Mouse (Mus musculus) heart, embryonic 14.5 days (tissue): ENCODE measurements around the gene Mapkapk3. TPM values are rescaled to one million over a fixed set of nuclear protein-coding genes. Genes with fewer than 3 reads are reported as not detected.

Experiments used
- ATAC-seq: fragments of 200-750 bp; cut with Nextera tagmentation; 2 replicates; pipeline ENCODE4 v1.8.0; 2017; ENCODE audit warnings: low read depth, moderate TSS enrichment; ENCODE audit not compliant: insufficient number of reproducible peaks, insufficient read depth, low FRiP score
- H3K27ac ChIP-seq, 2 experiments: fragments of 200-500 bp in 1 of 2; fragments of 300-500 bp in 1 of 2; sonication (generic) in 1 of 2; replicated peaks in 1 of 2; 2 replicates each; pipeline ENCODE4 v1.5.1; 2012 to 2014; ENCODE audit warnings: low read depth in 2 of 2, low read length in 2 of 2, control low read depth in 1 of 2, mild to moderate bottlenecking in 1 of 2, mixed read lengths in 1 of 2; ENCODE audit not compliant: control insufficient read depth in 1 of 2, insufficient read depth in 1 of 2
- H3K27me3 ChIP-seq: fragments of 300-500 bp; sonication (generic); 2 replicates; pipeline ENCODE4 v1.6.1; 2014; ENCODE audit warnings: mild to moderate bottlenecking, low read length, control low read depth; ENCODE audit not compliant: control insufficient read depth, insufficient read depth
- H3K36me3 ChIP-seq: fragments of 300-500 bp; sonication (generic); 2 replicates; pipeline ENCODE4 v1.6.1; 2014; ENCODE audit warnings: mild to moderate bottlenecking, control low read depth, low read length, mixed read lengths; ENCODE audit not compliant: control insufficient read depth, insufficient read depth
- H3K4me1 ChIP-seq, 2 experiments: fragments of 200-500 bp in 1 of 2; fragments of 300-500 bp in 1 of 2; sonication (generic) in 1 of 2; 2 replicates each; pipeline ENCODE4 v1.6.1; 2012 to 2014; ENCODE audit warnings: low read length in 2 of 2, control low read depth in 1 of 2, mixed read lengths in 1 of 2; ENCODE audit not compliant: control insufficient read depth in 2 of 2, insufficient read depth in 2 of 2
- H3K4me2 ChIP-seq: fragments of 300-500 bp; sonication (generic); 2 replicates; pipeline ENCODE4 v1.6.1; 2014; ENCODE audit warnings: mild to moderate bottlenecking, low read length
- H3K4me3 ChIP-seq, 2 experiments: fragments of 200-500 bp in 1 of 2; fragments of 300-500 bp in 1 of 2; sonication (generic) in 1 of 2; 2 replicates each; pipeline ENCODE4 v1.5.1; 2012 to 2014; ENCODE audit warnings: low read length in 2 of 2, mild to moderate bottlenecking in 2 of 2, control low read depth in 1 of 2, low read depth in 1 of 2, moderate library complexity in 1 of 2; ENCODE audit not compliant: control insufficient read depth in 1 of 2, insufficient read depth in 1 of 2
- H3K9ac ChIP-seq: fragments of 300-500 bp; sonication (generic); 2 replicates; pipeline ENCODE4 v1.6.1; 2014; ENCODE audit warnings: mild to moderate bottlenecking, low read length
- H3K9me3 ChIP-seq: fragments of 300-500 bp; sonication (generic); 2 replicates; pipeline ENCODE4 v1.6.1; 2016; ENCODE audit warnings: low read length, control low read depth; ENCODE audit not compliant: control insufficient read depth
- WGBS: fragments of 180-500 bp; shearing (Covaris S2); extraction: QIAGEN DNeasy Blood & Tissue Kit; methylation state at CpG from one replicate; pipeline ENCODE4 v1.1.7; 2014; 5-methylcytosine and 5-hydroxymethylcytosine counted together
- polyA plus RNA-seq: library from polyadenylated mRNA; unstranded; fragments of >200 nt; fragmentation: Nextera tagmentation; extraction: Ambion mirVana; gene quantifications from 2 replicates; pipeline ENCODE4 v1.2.1, GENCODE M21; 2014

Mapkapk3 gene
- polyA plus RNA-seq, 1 experiment from 2014 or later, result 6.5 TPM

- peaks cover 4 to 5% of the 10 kb centered on the region in 2 experiments; a peak in 1 of 4 replicates for H3K4me1 ChIP-seq
- no peak overlapping the region for H3K27ac ChIP-seq
- H3K9me3 ChIP-seq, result no peaks in the 10 kb centered on the region
- WGBS, result 65% methylated on average over 7 of the region's 7 CpGs
- H3K4me2 ChIP-seq, result no peak overlapping the region
- no peak overlapping the region for H3K4me3 ChIP-seq
- ATAC-seq, result no peak
- no peaks in the 10 kb centered on the region for H3K36me3 ChIP-seq
- H3K27me3 ChIP-seq, result no peaks in the 10 kb centered on the region
- no peak overlapping the region for H3K9ac ChIP-seq
These were observed 18.3 kb downstream of the Mapkapk3 start for GRCm38 (mm10) chr9:107271177-107271938.

GRCm38 (mm10) chr9:107269772-107270171 is 19.9 kb downstream of the Mapkapk3 start:
- Histone ChIP-seq H3K36me3 (no peaks in the 10 kb centered on the region), H3K9ac (no peak overlapping the region), H3K4me2 (no peak overlapping the region), H3K4me1 (peaks cover 4 to 5% of the 10 kb centered on the region in 2 experiments; a peak in 1 of 4 replicates), H3K27me3 (no peaks in the 10 kb centered on the region), H3K27ac (no peak overlapping the region), H3K9me3 (no peaks in the 10 kb centered on the region), H3K4me3 (no peak overlapping the region)
- 80% methylated on average over 1 of the region's 1 CpGs for WGBS
- ATAC-seq, result no peak

- ATAC-seq, result no peak
- peaks cover 4 to 5% of the 10 kb centered on the region in 2 experiments; a peak in 1 of 4 replicates for H3K4me1 ChIP-seq
- WGBS, result 47% methylated on average over 4 of the region's 4 CpGs
- no peaks in the 10 kb centered on the region for H3K36me3 ChIP-seq
- H3K27me3 ChIP-seq, result no peaks in the 10 kb centered on the region
- no peak overlapping the region for H3K4me2 ChIP-seq
- no peak overlapping the region for H3K4me3 ChIP-seq
- no peak overlapping the region for H3K27ac ChIP-seq
- H3K9ac ChIP-seq, result no peak overlapping the region
- H3K9me3 ChIP-seq, result no peaks in the 10 kb centered on the region
These were observed 21.8 kb downstream of the Mapkapk3 start for GRCm38 (mm10) chr9:107267721-107268402.

- Histone ChIP-seq H3K27me3 (no peaks in the 10 kb centered on the region), H3K9ac (no peak overlapping the region), H3K4me2 (no peak overlapping the region), H3K27ac (no peak overlapping the region), H3K36me3 (no peaks in the 10 kb centered on the region), H3K9me3 (no peaks in the 10 kb centered on the region), H3K4me1 (peaks cover 0 to 5% of the 10 kb centered on the region in 2 experiments; a peak in 1 of 4 replicates), H3K4me3 (no peak overlapping the region)
- WGBS, result 57% methylated on average over 1 of the region's 1 CpGs
- ATAC-seq, result no peak
These were observed 22.6 kb downstream of the Mapkapk3 start for GRCm38 (mm10) chr9:107267028-107267427.

- Histone ChIP-seq H3K36me3 (no peaks in the 10 kb centered on the region), H3K4me2 (no peak overlapping the region), H3K4me3 (no peak overlapping the region), H3K27ac (no peak overlapping the region), H3K27me3 (no peaks in the 10 kb centered on the region), H3K9me3 (no peaks in the 10 kb centered on the region), H3K9ac (no peak overlapping the region), H3K4me1 (peaks cover 5 to 7% of the 10 kb centered on the region in 2 experiments)
- no peak for ATAC-seq
- 72% methylated on average over 3 of the region's 3 CpGs for WGBS
These were observed 24.9 kb downstream of the Mapkapk3 start for GRCm38 (mm10) chr9:107264731-107265130.

- Histone ChIP-seq H3K9ac (no peak overlapping the region), H3K4me1 (peaks cover 12 to 16% of the 10 kb centered on the region in 2 experiments), H3K27ac (no peak overlapping the region), H3K4me2 (no peak overlapping the region), H3K36me3 (no peaks in the 10 kb centered on the region), H3K9me3 (no peaks in the 10 kb centered on the region), H3K27me3 (no peaks in the 10 kb centered on the region), H3K4me3 (no peak overlapping the region)
- no peak for ATAC-seq
- 93% methylated on average over 5 of the region's 5 CpGs for WGBS
These were observed 25.8 kb downstream of the Mapkapk3 start for GRCm38 (mm10) chr9:107263912-107264311.

GRCm38 (mm10) chr9:107262375-107262774 is 27.3 kb downstream of the Mapkapk3 start:
- ATAC-seq, result no peak

More at GRCm38 (mm10) chr9:107262375-107262774, 27.3 kb downstream of the Mapkapk3 start:
- Histone ChIP-seq H3K9me3 (no peaks in the 10 kb centered on the region), H3K36me3 (no peaks in the 10 kb centered on the region), H3K4me1 (peaks cover 15 to 16% of the 10 kb centered on the region in 2 experiments), H3K4me2 (no peak overlapping the region), H3K4me3 (no peak overlapping the region), H3K27ac (no peak overlapping the region), H3K27me3 (no peaks in the 10 kb centered on the region), H3K9ac (no peak overlapping the region)
- WGBS, result 74% methylated on average over 7 of the region's 7 CpGs
